Mouse (Mus musculus): Measurements from ENCODE around the gene Myl4.
"Not testable (repeated sequence)": the region's sequence is repeated elsewhere in the genome, so short reads cannot be mapped to it uniquely, and the experiment has no call there.

GRCm38 (mm10) chr11:104570515-104570914 lies 20.1 kb downstream of the Myl4 start:
- not testable (repeated sequence) for TF ChIP-seq CTCF (IDR thresholded peaks at IDR 0.05; ENCODE audit: low read depth, low read length); POLR2A (IDR thresholded peaks at IDR 0.05; ENCODE audit: extremely low read depth, insufficient read depth, low read length)
